Mouse (Mus musculus) heart, embryonic 14.5 days (tissue): Measurements from ENCODE around the gene Hjurp. TPM values are rescaled to one million over a fixed set of nuclear protein-coding genes. Genes with fewer than 3 reads are reported as not detected.

Experiments
- ATAC-seq: fragments of 200-750 bp; cut with Nextera tagmentation; 2 replicates; pipeline ENCODE4 v1.8.0; 2017; ENCODE audit warnings: low read depth, moderate TSS enrichment; ENCODE audit not compliant: insufficient number of reproducible peaks, insufficient read depth, low FRiP score
- H3K27ac ChIP-seq, 2 experiments: fragments of 200-500 bp in 1 of 2; fragments of 300-500 bp in 1 of 2; sonication (generic) in 1 of 2; replicated peaks in 1 of 2; 2 replicates each; pipeline ENCODE4 v1.5.1; 2012 to 2014; ENCODE audit warnings: low read depth in 2 of 2, low read length in 2 of 2, control low read depth in 1 of 2, mild to moderate bottlenecking in 1 of 2, mixed read lengths in 1 of 2; ENCODE audit not compliant: control insufficient read depth in 1 of 2, insufficient read depth in 1 of 2
- H3K27me3 ChIP-seq: fragments of 300-500 bp; sonication (generic); 2 replicates; pipeline ENCODE4 v1.6.1; 2014; ENCODE audit warnings: mild to moderate bottlenecking, low read length, control low read depth; ENCODE audit not compliant: control insufficient read depth, insufficient read depth
- H3K36me3 ChIP-seq: fragments of 300-500 bp; sonication (generic); 2 replicates; pipeline ENCODE4 v1.6.1; 2014; ENCODE audit warnings: mild to moderate bottlenecking, control low read depth, low read length, mixed read lengths; ENCODE audit not compliant: control insufficient read depth, insufficient read depth
- H3K4me1 ChIP-seq, 2 experiments: fragments of 200-500 bp in 1 of 2; fragments of 300-500 bp in 1 of 2; sonication (generic) in 1 of 2; 2 replicates each; pipeline ENCODE4 v1.6.1; 2012 to 2014; ENCODE audit warnings: low read length in 2 of 2, control low read depth in 1 of 2, mixed read lengths in 1 of 2; ENCODE audit not compliant: control insufficient read depth in 2 of 2, insufficient read depth in 2 of 2
- H3K4me2 ChIP-seq: fragments of 300-500 bp; sonication (generic); 2 replicates; pipeline ENCODE4 v1.6.1; 2014; ENCODE audit warnings: mild to moderate bottlenecking, low read length
- H3K4me3 ChIP-seq, 2 experiments: fragments of 200-500 bp in 1 of 2; fragments of 300-500 bp in 1 of 2; sonication (generic) in 1 of 2; 2 replicates each; pipeline ENCODE4 v1.5.1; 2012 to 2014; ENCODE audit warnings: low read length in 2 of 2, mild to moderate bottlenecking in 2 of 2, control low read depth in 1 of 2, low read depth in 1 of 2, moderate library complexity in 1 of 2; ENCODE audit not compliant: control insufficient read depth in 1 of 2, insufficient read depth in 1 of 2
- H3K9ac ChIP-seq: fragments of 300-500 bp; sonication (generic); 2 replicates; pipeline ENCODE4 v1.6.1; 2014; ENCODE audit warnings: mild to moderate bottlenecking, low read length
- H3K9me3 ChIP-seq: fragments of 300-500 bp; sonication (generic); 2 replicates; pipeline ENCODE4 v1.6.1; 2016; ENCODE audit warnings: low read length, control low read depth; ENCODE audit not compliant: control insufficient read depth
- WGBS: fragments of 180-500 bp; shearing (Covaris S2); extraction: QIAGEN DNeasy Blood & Tissue Kit; methylation state at CpG from one replicate; pipeline ENCODE4 v1.1.7; 2014; 5-methylcytosine and 5-hydroxymethylcytosine counted together
- polyA plus RNA-seq: library from polyadenylated mRNA; unstranded; fragments of >200 nt; fragmentation: Nextera tagmentation; extraction: Ambion mirVana; gene quantifications from 2 replicates; pipeline ENCODE4 v1.2.1, GENCODE M21; 2014

Gene Hjurp
- polyA plus RNA-seq, 1 experiment from 2014 or later, result 104 TPM

DNA sequence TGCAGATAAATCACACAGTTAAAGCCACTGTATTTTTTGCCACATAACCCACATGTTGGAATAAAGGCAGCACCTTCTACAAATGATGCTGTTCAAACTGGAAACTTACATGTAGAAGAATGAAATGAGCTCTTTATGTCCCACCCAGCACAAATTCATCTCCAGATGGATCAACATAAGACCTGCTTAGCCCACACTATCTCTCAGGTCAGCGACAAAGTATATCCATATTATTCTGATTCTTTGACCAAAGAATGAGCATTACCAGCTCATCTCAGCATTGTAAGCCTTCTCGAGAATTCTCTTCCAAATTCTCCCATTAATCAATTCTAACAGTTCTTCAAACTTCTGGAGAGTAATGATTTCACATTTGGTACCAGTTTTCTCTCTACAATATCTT lies 55.2 kb downstream of the Hjurp start:
- Histone ChIP-seq H3K36me3 (no peaks in the 10 kb centered on the region), H3K4me2 (no peak overlapping the region), H3K4me1 (no peaks in the 10 kb centered on the region), H3K27ac (no peak overlapping the region), H3K4me3 (no peak overlapping the region), H3K27me3 (no peaks in the 10 kb centered on the region), H3K9me3 (peaks cover 23% of the 10 kb centered on the region), H3K9ac (no peak overlapping the region)
- ATAC-seq, result no peak
- WGBS, result 39% methylated on average over 2 of the region's 2 CpGs

DNA sequence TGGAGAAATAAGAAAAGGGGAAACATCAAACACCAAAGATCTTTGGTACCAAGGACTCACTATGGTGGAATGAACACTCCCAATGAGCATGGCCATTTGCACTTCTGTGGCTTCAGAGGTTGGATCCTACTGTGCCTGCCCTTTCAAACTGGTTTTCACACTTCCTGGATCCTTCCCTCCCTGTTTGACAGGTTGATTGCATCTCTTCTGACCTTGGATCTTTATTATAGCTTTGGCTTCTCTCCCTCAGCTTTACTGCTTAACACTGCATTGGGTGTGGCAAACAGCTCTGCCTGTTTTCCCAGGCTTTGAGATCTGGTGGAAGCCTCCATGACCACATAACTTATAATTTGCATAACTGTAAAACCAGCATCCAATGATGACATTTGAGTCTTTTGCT lies 57.1 kb downstream of the Hjurp start:
- Histone ChIP-seq H3K27ac (no peak overlapping the region), H3K9me3 (peaks cover 14% of the 10 kb centered on the region), H3K4me2 (no peak overlapping the region), H3K4me3 (no peak overlapping the region), H3K9ac (no peak overlapping the region), H3K27me3 (no peaks in the 10 kb centered on the region), H3K4me1 (no peaks in the 10 kb centered on the region), H3K36me3 (no peaks in the 10 kb centered on the region)
- ATAC-seq, result no peak

DNA sequence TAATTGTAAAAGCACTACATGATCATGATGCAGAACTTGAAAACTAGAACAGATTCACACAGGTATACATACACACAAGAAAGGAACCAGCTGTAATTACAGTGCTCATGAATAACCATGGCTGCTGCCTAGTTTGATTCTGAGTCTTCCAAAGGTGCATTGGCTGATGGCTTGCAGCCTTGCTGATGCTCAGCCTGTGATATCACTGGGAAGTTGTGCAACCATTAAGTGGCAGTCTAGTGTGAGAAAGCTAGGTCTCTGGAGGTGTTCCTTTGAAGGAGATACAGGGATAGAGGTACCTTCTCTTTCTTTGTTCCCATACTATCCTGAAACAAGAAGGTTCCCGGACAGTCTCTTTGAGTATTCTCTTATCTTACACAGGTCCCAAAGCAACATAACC lies 58.4 kb downstream of the Hjurp start:
- no peak overlapping the region for H3K4me3 ChIP-seq
- no peaks in the 10 kb centered on the region for H3K36me3 ChIP-seq
- no peak overlapping the region for H3K4me2 ChIP-seq
- H3K27ac ChIP-seq, result no peak overlapping the region
- ATAC-seq, result no peak
- H3K27me3 ChIP-seq, result no peaks in the 10 kb centered on the region
- H3K4me1 ChIP-seq, result no peaks in the 10 kb centered on the region
- WGBS, result 22% methylated on average over 1 of the region's 1 CpGs
- H3K9ac ChIP-seq, result no peak overlapping the region
- peaks cover 23% of the 10 kb centered on the region for H3K9me3 ChIP-seq

DNA sequence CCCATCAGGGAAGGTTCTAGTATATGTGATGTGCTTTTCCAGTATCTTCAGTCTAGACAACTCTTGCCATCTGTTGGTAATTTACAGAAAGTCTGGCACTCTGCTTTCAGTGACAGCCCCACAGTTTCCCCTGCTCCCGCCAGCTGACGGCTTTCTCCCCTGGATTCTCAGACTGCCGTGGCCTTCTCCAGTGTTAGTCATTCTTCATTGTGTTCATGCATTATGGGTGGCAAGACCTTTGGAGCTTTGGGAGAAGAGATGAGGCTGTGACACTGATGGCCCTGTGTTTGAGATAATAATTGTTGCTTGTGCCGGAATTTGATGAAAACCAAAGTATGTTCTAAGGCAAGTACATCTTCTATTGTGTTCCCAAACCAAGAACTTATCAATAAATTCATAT lies 58.8 kb downstream of the Hjurp start:
- Histone ChIP-seq H3K4me3 (no peak overlapping the region), H3K9ac (no peak overlapping the region), H3K9me3 (peaks cover 27% of the 10 kb centered on the region), H3K36me3 (no peaks in the 10 kb centered on the region), H3K27ac (no peak overlapping the region), H3K4me2 (no peak overlapping the region), H3K27me3 (no peaks in the 10 kb centered on the region), H3K4me1 (no peaks in the 10 kb centered on the region)
- no peak for ATAC-seq
- 43% methylated on average over 4 of the region's 4 CpGs for WGBS

DNA sequence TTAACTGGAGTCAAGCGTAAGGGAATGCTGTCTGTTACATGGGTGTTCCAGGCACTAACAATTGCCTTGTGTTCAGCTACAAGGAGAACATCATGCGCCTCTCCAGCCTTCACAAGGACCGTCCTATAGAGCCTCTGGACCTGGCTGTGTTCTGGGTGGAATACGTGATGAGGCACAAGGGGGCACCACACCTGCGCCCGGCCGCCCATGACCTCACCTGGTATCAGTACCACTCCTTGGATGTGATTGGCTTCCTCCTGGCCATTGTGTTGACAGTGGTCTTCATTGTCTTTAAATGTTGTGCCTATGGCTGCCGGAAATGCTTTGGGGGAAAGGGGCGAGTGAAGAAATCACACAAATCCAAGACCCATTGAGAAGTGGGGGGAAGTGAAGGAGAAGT lies 59.4 kb downstream of the Hjurp start:
- no peak overlapping the region for H3K4me3 ChIP-seq
- H3K27me3 ChIP-seq, result no peaks in the 10 kb centered on the region
- H3K4me1 ChIP-seq, result no peaks in the 10 kb centered on the region
- H3K4me2 ChIP-seq, result no peak overlapping the region
- no peak for ATAC-seq
- H3K9ac ChIP-seq, result no peak overlapping the region
- peaks cover 33% of the 10 kb centered on the region for H3K9me3 ChIP-seq
- H3K27ac ChIP-seq, result no peak overlapping the region
- no peaks in the 10 kb centered on the region for H3K36me3 ChIP-seq
- 67% methylated on average over 9 of the region's 9 CpGs for WGBS

DNA sequence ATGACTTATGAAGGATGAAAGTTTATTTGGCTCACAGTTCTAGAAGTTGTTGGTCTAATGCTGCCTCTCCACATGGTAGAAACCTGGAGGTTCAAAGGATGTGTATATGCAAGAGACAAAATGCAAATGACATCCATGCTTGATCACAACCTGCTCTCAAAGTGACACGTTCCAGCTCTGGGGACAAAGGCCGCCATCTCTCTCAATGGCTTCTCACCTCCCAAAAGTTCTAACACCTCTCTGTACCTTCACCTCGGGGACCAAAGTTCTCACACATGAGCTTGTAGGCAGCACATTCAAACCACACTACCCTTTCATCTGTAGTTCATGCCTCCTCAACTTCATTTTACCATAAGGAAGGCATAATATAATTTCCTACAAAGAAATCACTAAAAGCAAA lies 59.9 kb downstream of the Hjurp start:
- ATAC-seq, result no peak
- no peaks in the 10 kb centered on the region for H3K36me3 ChIP-seq
- H3K9ac ChIP-seq, result no peak overlapping the region
- no peaks in the 10 kb centered on the region for H3K4me1 ChIP-seq
- 34% methylated on average over 3 of the region's 3 CpGs for WGBS
- peaks cover 37% of the 10 kb centered on the region for H3K9me3 ChIP-seq
- no peak overlapping the region for H3K27ac ChIP-seq
- H3K4me3 ChIP-seq, result no peak overlapping the region
- no peak overlapping the region for H3K4me2 ChIP-seq
- H3K27me3 ChIP-seq, result no peaks in the 10 kb centered on the region

DNA sequence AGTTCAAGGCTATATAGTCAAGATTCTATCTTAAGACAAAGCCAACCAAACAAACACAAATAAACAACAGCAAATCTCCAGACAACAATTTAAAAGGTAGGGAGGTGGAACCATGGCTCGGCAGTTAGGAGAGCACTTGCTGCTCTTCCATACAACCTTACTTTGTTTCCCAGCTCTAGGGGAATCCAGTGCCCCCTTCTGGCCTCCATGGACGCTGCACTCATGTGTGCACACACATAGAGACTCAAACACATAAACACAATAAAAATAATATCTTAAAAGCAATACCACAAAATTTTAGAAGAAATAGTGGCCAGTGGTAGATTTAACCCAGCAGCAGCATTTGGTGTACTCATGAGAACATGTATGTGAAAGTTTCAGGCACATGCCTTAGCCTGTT lies 60.3 kb downstream of the Hjurp start:
- Histone ChIP-seq H3K4me2 (no peak overlapping the region), H3K36me3 (no peaks in the 10 kb centered on the region), H3K27ac (no peak overlapping the region), H3K4me3 (no peak overlapping the region), H3K4me1 (no peaks in the 10 kb centered on the region), H3K27me3 (no peaks in the 10 kb centered on the region), H3K9me3 (peaks cover 40% of the 10 kb centered on the region), H3K9ac (no peak overlapping the region)
- WGBS, result 52% methylated on average over 2 of the region's 2 CpGs
- no peak for ATAC-seq

DNA sequence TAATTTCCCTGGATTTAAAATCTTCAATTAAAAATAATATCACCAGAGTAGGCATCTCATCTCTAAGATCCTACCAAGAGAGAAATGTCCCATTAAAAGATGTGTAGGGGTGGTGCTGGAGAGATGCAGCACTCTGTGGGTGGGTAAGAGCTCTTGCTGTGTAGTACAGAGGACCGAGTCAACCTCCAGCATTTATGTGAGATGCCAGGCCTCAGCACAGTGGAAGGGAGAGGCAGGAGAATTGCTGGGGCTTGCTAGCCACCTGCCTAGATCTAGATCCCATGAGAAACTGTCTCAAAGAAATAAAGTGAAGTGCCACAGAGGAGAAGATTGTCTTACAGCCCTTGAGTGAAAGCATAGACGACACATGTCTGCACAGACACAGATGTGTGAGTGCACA lies 60.9 kb downstream of the Hjurp start:
- Histone ChIP-seq H3K4me1 (no peaks in the 10 kb centered on the region), H3K9me3 (peaks cover 44% of the 10 kb centered on the region), H3K4me2 (no peak overlapping the region), H3K4me3 (no peak overlapping the region), H3K9ac (no peak overlapping the region), H3K27ac (no peak overlapping the region), H3K36me3 (no peaks in the 10 kb centered on the region), H3K27me3 (no peaks in the 10 kb centered on the region)
- no peak for ATAC-seq
- WGBS, result 53% methylated on average over 2 of the region's 2 CpGs
